Mouse (Mus musculus): ENCODE measurements around the gene Cltb.
A peak's percentile ranks its signal among the peaks of the same experiment; 100 is the strongest.

Gene Cltb

DNA sequence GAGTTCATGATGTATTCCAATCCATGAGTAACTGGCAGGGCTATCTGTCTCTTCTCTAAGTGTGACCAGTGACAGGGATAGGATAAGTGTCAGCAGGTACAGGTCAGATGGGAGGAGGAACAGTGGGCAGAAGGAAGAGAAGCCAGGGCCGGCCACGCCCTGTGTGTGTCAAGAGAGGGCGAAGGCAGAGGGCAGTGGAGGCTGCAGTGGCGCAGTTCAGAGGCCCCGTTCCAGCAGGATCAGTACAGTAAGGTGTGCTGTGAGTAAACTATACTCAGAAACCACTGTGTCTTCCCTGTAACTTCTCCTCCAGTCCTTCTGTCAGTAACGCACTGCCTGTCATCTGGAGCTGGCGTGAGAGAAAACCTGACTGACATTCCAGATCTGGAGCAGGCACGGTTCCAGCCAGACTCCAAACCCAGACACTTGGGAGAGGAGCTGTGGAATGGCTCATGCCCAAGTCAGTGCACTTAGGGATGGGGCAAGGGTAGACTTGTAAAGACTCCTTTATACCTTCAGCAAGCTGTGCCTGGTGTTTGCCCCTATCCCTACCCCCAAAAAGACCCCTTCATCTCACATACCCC is 14.9 kb downstream of the Cltb start:
- DNase-seq (ENCODE audit: low read depth, low spot score) = no peak

- DNase-seq (ENCODE audit: low read depth, low spot score) = no peak
Observed at GRCm38 (mm10) chr13:54593617-54594016, 17.5 kb downstream of the Cltb start.

- DNase-seq (ENCODE audit: low read depth, low spot score) = no peak
Observed at GRCm38 (mm10) chr13:54591776-54592356, 19.3 kb downstream of the Cltb start.

- peak; percentile 99 for DNase-seq (ENCODE audit: low read depth, low spot score)
Observed at GRCm38 (mm10) chr13:54589996-54590951, 20.9 kb downstream of the Cltb start, which contains the start of the genes Nop16 and Higd2a. Gene Nop16 (minus strand): TSS chr13:54590090. Gene Higd2a (plus strand): TSS chr13:54590207.

DNA sequence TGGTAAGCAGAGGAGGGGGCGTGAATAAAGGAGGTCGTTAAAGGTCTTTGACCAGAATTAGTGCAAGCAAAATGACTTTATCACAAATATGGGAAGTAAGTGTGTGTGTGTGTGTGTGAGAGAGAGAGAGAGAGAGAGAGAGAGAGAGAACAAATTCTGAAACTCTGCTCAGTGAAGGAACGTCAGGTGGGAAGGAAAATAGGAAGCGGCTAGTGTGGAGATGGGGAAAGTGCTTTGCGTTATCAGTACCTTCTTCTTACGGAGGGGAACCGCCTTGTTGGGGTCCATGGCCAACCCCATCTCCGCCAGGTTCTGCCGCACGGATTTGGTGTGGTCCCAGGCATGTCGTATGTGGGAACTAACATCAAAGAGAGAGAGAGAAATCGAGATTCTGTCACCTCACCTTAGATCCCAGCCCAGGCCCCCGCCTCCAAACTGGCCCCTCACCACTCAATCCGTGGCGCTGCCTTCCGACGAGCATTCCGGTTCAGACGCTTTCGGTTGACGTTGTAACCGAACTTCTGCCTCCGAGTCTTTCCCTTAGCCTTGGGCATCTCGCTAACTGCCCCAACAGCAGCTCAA is 21.6 kb downstream of the Cltb start:
- DNase-seq (ENCODE audit: low read depth, low spot score) = no peak

GRCm38 (mm10) chr13:54585831-54586230 is 25.3 kb downstream of the Cltb start:
- no peak for DNase-seq (ENCODE audit: low read depth, low spot score)

- DNase-seq (ENCODE audit: low read depth, low spot score) = no peak
Observed at GRCm38 (mm10) chr13:54582860-54583259, 28.3 kb downstream of the Cltb start.

DNA sequence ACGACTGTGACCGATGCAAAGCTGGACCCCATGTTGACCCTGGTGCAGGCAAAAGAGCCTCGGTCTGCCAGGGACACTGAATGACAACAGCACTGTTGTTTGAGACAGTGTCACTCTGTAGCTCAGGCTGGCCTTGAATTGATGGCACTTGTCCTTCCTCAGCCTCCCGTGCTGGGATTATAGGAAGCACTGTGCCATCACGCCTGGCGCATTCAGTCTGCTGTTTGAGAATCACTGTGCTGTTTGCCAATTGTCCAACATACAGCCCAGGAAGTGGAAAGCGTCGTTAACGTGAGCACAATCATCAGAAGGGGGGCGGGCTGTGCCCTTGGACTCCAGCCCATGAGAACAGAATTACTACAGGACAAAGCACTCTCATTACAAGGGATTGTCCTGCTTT is 29.0 kb downstream of the Cltb start:
- no peak for DNase-seq (ENCODE audit: low read depth, low spot score)

DNA sequence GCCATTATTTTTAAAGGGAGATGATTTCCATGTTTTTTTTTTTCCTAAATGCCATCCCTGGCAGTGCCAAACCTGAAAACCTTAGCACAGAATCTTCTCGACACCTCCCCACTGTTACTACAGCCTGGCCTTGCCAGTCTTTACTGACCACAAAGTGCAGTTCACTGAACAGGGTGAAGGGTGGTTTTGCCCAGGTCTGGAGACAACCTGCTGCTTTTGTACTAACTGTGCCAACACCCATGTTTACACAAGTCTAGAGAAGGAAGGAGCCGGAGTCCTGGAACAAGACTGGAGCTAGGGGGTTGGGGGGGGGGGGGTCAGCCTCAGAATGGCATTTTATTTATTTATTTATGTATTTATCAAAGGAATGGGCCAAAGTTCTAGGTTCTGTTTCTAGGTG is 29.8 kb downstream of the Cltb start:
- DNase-seq (ENCODE audit: low read depth, low spot score) = no peak

DNA sequence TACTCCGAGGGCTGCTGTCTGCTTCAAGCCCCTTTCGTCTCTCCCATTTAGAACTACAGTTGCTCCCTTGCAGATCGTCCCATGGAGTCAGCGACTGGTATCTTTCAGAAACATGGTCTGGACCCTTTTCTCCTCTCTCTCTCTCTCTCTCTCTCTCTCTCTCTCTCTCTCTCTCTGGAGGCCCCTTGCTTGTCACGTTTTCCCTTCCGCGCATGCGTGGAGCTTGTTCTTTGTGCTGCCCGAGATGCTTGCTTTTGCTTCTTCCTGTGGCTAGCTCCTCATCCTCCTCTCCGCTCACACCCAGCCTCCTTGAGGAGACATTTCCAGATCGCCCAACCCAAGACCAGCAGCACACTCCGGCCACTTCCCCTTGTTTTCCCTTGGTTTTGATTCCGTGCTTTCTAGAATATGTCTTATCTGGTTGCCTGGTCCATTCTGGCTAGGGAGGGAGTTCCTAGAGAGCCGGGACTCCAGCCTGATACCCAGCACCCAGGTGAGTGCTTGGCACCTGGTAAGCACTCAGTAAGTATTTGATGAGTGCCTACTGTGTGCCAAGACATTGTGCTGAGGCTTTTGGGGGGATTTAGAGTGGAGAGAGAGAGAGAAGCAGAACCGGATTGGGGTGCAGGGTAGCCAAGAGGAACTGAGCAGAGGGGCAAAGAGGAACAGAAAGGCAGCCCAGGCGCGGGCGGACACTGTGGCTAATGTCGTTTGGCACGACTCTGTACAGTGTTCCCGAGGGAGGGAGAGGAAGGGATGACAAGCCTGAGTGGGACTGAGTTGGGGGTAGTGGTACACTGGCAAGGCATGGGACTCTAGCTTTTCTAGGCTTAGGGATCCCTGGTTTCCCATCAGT is 33.3 kb downstream of the Cltb start:
- no peak for DNase-seq (ENCODE audit: low read depth, low spot score)

GRCm38 (mm10) chr13:54575489-54575888 is 35.7 kb downstream of the Cltb start:
- no peak for DNase-seq (ENCODE audit: low read depth, low spot score)

- peak; percentile 63 for DNase-seq (ENCODE audit: low read depth, low spot score)
Observed at GRCm38 (mm10) chr13:54574854-54575481, 36.2 kb downstream of the Cltb start, which contains the start of gene Arl10. Gene Arl10 (plus strand): TSS chr13:54575015.

DNA sequence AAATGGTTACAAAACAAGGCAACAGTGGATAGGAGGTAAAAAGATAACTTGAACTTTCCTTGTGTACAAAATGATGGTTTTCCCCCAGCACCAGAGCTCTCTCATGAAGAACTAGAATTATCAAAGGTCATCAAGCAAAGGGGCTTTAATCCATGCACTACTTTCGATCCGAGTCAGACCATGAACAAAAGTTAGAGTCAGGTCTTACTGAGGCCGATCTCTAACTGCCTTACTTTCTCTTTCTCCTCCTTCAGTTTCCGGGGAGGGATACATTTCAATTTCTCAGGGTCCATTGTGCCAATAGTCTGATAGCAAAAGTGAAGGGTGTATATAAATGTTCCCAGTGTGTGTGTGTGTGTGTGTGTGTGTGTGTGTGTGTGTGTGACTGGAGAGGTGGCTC is 38.5 kb downstream of the Cltb start:
- DNase-seq (ENCODE audit: low read depth, low spot score) = no peak

GRCm38 (mm10) chr13:54571637-54572036 is 39.5 kb downstream of the Cltb start:
- DNase-seq (ENCODE audit: low read depth, low spot score) = peak; percentile 32

DNA sequence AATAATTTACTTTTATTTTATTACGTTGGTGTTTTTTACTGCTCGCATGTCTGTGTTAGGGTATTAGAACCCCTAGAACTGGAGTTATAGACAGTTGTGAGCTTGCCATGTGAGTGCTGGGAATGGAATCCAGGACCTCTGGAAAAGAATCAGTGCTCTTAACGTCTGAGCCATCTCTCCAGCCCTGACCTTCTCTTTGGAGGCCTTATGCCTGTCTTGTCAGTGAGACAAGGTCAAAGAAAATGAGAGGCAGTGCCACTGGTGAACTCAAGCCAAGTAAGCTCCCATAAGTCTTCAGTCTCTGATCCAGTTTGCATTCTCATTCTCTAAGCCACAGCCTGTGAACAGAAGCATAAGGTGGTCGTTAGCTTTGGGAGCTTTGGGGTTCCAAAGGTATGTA is 40.4 kb downstream of the Cltb start:
- DNase-seq (ENCODE audit: low read depth, low spot score) = no peak

GRCm38 (mm10) chr13:54569282-54569681 is 41.9 kb downstream of the Cltb start:
- peak; percentile 46 for DNase-seq (ENCODE audit: low read depth, low spot score)

DNA sequence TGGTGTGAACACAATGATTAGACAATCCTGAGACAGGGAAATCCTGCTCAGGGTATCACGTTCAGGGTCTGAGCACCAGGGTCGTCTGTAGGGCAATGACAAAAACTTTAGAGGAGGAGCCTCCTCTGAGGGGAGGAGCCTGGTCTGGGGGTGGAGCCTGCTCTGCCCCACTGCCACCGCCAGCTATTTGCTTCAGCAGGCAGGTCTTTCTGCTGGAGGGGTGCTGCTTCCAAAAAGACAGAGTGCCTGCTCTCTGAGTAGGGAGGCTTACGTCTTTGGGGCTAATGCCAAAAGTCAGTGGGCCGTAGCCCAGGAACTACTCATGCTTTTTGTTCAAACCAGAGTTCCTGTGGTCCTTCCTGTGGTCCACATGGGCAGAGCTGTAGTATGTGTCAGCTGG is 42.8 kb downstream of the Cltb start:
- DNase-seq (ENCODE audit: low read depth, low spot score) = peak; percentile 71

GRCm38 (mm10) chr13:54565594-54566345 is 45.4 kb downstream of the Cltb start:
- DNase-seq (ENCODE audit: low read depth, low spot score) = peak; percentile 96

DNA sequence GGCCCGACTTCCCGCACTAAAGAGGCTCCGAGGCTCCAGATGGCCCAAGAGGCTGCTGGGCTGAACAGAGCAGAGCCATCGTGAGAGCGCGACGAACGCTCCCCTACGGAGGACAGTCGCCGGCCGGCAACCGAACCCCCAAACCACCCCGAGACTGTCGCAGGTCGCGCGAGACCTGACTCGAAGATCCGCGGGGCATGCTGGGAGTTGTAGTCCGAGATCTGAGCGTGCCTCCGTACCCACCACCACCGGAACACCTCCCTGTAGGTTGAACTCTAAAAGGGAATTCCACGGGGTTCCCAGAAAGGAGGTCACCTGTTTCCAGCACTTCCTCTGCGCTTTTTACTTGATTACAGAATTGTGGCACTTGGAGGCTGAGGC is 46.0 kb downstream of the Cltb start, which contains the start of gene 4833439L19Rik:
Gene 4833439L19Rik (minus strand): TSS at position 235 of the 381 bp plus-strand sequence.
- DNase-seq (ENCODE audit: low read depth, low spot score) = peak; percentile 95

Data from ES-CJ7 (cell line).